Mouse (Mus musculus) T-cell, adult 2 months (primary cell): ENCODE data around the gene Atg7.

ENCODE experiments used
- DNase-seq: peaks from one replicate; pipeline ENCODE4 v3.0.0; 2022; ENCODE audit warnings: low spot score

The Atg7 gene

GRCm38 (mm10) chr6:114905253-114906028 is 262.5 kb downstream of the Atg7 start:
- DNase-seq, result peak; percentile 39

- DNase-seq, result no peak
Measured at GRCm38 (mm10) chr6:114906209-114906608, 263.3 kb downstream of the Atg7 start.

DNA sequence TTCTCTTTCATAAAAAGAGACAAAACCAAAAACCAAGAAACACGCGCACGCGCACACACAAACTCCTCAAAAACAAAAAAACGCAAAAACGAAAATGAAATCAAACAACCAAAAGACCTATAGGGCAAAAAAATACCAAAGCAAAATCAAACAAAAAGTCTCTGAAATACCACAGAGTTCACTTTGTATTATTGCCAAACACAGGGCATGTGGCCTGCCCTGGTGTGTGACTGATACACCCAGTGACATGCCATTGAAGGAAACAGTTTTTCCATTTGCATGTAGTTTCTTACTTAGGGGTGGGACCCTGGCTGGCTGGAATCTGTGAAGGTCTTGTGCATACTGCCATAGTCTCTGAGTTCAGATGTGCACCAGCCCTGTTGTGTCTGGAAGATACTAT is 264.6 kb downstream of the Atg7 start:
- DNase-seq, result peak; percentile 75

DNA sequence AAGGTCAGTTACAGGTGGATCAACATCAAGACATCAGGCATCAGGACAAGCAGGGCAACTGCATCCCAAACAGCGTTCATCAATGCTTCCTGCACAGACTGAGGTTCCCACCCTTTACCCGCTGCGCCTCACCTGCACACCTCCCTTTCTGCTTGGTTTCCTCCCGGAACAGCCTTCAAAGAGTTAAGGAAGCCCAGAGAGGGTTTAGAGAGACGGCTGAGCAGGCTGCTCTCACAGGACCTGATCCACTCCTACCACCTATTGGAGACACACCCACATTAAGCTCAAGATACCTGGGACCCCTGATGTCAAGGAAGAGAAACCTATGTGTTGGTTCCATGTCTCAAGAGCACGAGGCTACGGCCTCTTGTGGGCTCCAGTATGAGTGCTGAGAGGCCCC is 266.9 kb downstream of the Atg7 start:
- DNase-seq, result no peak
